Mouse (Mus musculus): ENCODE results near the gene Epb41l3. TPM values are rescaled to one million over a fixed set of nuclear protein-coding genes. Genes with fewer than 3 reads are reported as not detected.

The Epb41l3 gene
- total RNA-seq, 2 experiments from 2014 or later, result 1.5 to 2.4 TPM

GRCm38 (mm10) chr17:69290272-69290671 is 214.8 kb downstream of the Epb41l3 start:
- intact Hi-C loops (cut with DNase I), result no loop called here
- no peak overlapping the region for H3K4me3 ChIP-seq
- TF ChIP-seq CTCF (IDR thresholded peaks at IDR 0.05), result no peak
- no peak for DNase-seq
- no peak overlapping the region for H3K27ac ChIP-seq

DNA sequence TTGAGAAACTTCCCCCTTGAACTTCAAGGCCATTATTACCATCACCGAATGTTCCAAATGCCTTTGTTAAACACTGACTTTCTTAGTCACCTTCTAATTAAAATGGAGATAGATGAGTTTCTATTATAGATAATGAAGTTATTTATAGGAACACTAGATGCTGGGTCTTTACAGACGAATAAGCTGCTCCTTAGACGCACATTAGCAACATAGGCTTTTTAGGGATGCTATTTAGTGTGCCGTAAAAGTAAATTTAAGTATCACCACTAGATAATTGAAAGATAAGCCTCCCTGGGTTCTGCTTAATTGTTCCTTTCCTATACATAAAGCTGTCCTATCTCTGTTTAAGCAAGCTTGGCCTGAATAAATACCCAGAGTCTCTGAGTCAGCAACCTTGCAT is 226.1 kb downstream of the Epb41l3 start:
- Histone ChIP-seq H3K4me3 (no peak overlapping the region), H3K27ac (no peak overlapping the region)
- intact Hi-C loops (cut with DNase I), result no loop called here
- no peak for DNase-seq
- no peak for TF ChIP-seq CTCF (IDR thresholded peaks at IDR 0.05)

DNA sequence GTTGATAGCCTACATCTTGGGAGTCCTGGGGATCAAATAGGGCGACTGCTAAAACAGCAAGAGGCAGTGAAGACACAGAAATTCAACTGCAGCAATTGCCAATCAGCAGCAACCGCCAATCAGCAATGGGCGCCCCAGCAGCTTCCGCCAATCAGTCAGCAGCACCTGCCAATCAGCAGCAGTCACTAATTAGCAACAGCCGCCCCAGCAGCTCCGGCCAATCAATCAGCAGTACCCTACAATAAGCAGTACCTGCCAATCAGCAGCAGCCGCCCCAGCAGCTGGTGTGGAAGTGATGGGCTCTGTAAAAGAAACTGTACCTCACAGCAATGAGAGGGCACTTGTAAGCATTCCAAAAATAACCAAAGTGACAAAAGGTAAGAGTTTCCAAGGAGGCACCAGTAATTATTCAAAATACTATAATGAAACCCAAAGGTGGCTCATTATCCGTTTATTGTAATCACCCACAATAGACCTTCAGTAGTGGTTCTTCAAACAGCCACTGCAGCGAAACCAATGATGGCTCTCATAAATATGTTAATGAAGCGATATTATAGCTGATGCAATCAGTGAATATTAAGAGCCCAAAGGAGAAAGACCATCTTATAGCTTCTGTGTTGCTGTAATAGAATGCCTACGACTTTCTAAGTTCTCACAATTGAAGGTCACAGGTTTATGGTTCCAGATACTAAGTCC is 228.2 kb downstream of the Epb41l3 start:
- H3K4me3 ChIP-seq, result no peak overlapping the region
- intact Hi-C loops (cut with DNase I), result no loop called here
- no peak overlapping the region for H3K27ac ChIP-seq
- DNase-seq, result no peak
- no peak for TF ChIP-seq CTCF (IDR thresholded peaks at IDR 0.05)

DNA sequence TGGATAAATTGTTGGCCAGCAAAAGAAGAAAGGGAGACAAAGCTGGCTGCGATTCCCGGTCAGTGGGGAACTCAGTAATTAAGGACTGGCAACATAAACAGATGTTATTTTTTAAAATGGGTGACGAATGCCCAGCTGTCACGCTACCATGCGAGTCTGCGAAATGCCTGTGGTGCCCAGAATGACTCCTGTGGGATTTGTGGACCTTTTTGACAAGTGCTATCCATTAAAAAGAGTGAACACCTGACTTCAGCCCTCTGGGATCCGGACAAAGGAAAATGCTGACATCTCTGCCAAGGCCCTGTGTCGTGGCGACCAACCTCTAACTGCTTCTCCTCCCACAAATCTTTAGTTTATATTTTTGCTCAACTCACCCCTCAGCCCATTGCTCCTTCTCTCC is 232.2 kb downstream of the Epb41l3 start:
- intact Hi-C loops (cut with DNase I), result no loop called here
- Histone ChIP-seq H3K27ac (no peak overlapping the region), H3K4me3 (no peak overlapping the region)
- no peak for TF ChIP-seq CTCF (IDR thresholded peaks at IDR 0.05)
- no peak for DNase-seq

DNA sequence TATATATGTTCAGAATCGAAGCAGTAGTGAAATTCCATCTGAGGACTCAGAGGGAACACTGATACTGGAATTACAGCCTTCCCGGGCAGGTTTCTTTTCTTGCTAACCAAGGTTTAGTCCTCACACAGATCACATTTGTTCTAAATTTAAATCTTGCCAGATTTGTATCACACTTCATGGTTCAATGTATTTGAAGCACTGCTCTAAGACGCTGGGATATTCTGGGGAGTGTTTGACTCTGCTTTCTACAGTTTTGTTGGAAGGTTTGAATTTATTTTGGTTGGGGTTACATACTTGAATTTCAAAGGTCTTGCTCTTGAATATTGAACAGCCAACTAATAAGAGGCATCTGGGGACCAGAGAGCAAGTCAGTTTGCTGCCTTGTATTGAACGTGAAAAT is 234.4 kb downstream of the Epb41l3 start:
- TF ChIP-seq CTCF (IDR thresholded peaks at IDR 0.05), result no peak

DNA sequence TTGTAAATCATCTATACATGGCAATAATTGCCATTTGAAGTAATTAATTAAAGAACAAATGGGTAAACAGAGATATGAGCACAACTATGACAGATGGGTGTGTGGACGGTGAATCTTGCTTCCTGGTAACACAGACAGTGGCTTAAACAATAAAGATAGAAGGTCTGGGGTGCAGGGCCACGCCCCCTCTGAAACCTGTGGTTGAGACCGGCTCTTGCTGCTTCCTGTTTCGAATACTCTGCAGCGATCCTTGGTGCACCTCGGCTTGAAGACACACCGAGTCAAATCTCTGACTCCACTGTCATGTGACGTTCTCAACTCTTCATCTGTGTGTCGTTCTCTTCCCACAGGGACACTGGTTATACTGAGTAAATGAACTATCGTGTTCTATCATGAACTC is 245.0 kb downstream of the Epb41l3 start:
- intact Hi-C loops (cut with DNase I), result no loop called here
- no peak overlapping the region for H3K4me3 ChIP-seq

More for the DNA sequence above, 234.4 kb downstream of the Epb41l3 start:
- H3K27ac ChIP-seq, result no peak overlapping the region
- no peak overlapping the region for H3K4me3 ChIP-seq
- DNase-seq, result no peak
- intact Hi-C loops (cut with DNase I), result no loop called here

DNA sequence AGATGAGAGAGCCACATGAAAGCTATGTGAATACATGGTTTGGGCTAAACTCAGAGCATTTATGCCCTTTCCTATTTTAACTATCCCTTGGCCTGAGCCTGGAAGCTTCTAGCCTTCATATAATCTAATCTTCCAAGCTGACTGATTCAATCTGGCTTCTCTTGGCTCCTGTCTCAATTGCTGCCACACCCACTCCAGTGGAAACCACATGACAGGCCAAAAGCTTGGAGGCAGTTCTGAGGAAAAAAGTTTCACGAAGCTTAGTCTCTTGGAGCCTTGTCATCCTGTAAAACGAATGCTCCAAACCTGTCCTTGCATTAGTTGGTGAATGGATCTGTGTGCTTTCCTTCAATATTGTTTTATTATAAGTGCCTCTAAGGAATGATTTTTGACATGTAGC is 247.2 kb downstream of the Epb41l3 start:
- DNase-seq, result no peak
- intact Hi-C loops (cut with DNase I), result no loop called here
- Histone ChIP-seq H3K27ac (no peak overlapping the region), H3K4me3 (no peak overlapping the region)
- no peak for TF ChIP-seq CTCF (IDR thresholded peaks at IDR 0.05)

More for the DNA sequence above, 245.0 kb downstream of the Epb41l3 start:
- TF ChIP-seq CTCF (IDR thresholded peaks at IDR 0.05), result no peak
- H3K27ac ChIP-seq, result no peak overlapping the region
- no peak for DNase-seq

Other genes with a start within 250 kb of the Epb41l3 start
- gene Tmem200c, start 249.1 kb upstream of the Epb41l3 start, total RNA-seq (2021), result under 1 TPM; 0.17 to 0.31 TPM

Measured in gastrocnemius, adult 2 months (tissue).